Mouse (Mus musculus): ENCODE measurements around the gene Slc25a25. TPM values are rescaled to one million over a fixed set of nuclear protein-coding genes. Genes with fewer than 3 reads are reported as not detected.

The Slc25a25 gene
- 34.7 to 41.9 TPM (median 39.7 TPM) in 4 replicates for total RNA-seq (2023; ENCODE audit: inconsistent age)

GRCm38 (mm10) chr2:32450881-32451844, at the start of gene Slc25a25:
Gene Slc25a25, minus strand, starts transcription at chr2:32451445.

GRCm38 (mm10) chr2:32449761-32450754, 1.2 kb downstream of the Slc25a25 start, which contains the start of gene Naif1:
Gene Naif1, plus strand, starts transcription at chr2:32450457.

GRCm38 (mm10) chr2:32395484-32395945, 55.7 kb downstream of the Slc25a25 start, which contains the start of gene Ptges2:
Gene Ptges2, plus strand, starts transcription at chr2:32395896.

DNA sequence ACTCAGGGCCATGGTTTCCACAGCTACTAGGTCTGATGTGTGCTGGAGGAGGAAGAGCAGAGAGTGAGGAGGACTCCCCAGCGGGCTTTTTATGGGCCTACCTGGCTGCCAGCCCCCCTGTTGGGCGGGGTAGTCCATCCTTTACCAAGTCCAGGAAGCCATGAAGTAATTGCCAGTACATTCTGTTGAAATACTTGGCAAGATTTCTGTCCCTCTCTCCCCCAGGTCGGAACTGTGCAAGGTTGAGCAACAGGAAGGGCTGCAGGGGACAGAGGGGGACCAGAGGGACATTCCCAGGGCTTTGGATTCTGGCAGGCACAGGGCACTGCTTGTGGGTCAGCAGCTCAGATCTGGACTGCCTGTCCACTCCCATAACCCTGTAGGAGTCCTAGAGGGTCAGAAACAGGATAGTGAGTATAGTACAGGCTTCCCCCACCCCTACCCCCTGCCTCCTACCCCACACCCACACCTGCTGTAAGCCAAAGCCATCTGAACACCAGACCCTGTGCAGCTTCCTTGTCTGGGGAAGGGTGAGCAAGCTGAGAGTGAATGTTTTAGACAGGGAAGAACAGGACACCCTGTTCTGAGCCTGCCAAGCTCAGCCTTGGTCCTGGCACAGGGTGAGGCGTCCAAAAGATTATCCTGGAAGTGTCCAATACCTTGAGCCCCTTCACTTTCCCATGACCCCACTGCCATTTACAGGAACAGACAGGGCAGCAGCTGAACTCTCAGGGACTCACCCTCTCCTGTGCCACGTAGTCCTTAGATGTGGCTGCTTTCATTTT, 63.3 kb downstream of the Slc25a25 start, which contains the start of gene Lcn2:
TSS of gene Lcn2 (minus strand) at position 547 of the 785 bp plus-strand sequence.

DNA sequence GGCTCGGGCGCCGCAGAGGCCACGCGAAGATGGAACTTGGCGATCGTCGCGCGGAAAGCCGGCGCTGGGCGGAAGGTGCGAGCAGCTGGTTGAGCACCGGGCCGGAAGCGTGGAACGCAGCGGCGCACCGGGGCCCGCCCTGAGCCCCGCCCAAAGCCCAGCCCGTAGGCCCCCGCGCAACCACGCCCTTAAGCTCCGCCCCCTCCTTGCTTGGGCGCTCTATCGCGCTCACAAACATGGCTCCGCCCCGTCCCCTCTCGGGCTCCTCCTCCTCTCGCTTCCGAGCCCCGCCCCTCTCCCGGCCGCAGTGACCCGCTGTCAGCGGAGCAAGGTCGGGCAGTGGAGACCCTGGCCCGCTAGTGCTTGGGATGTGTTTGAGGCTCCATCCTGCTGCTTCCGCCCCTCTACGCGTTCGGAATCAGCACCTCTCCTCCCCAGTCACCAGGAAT, 69.4 kb downstream of the Slc25a25 start, which contains the start of gene 1110008P14Rik:
TSS of gene 1110008P14Rik (minus strand) at position 164 of the 449 bp plus-strand sequence.

Other genes with a start within 250 kb of the Slc25a25 start
- 17.6 to 21.2 TPM (median 19.9 TPM) in 4 replicates for gene Pomt1, start 214.9 kb downstream of the Slc25a25 start, total RNA-seq (2023; ENCODE audit: inconsistent age)
- 109 to 127 TPM (median 120 TPM) in 4 replicates for gene Uck1, start 191.3 kb downstream of the Slc25a25 start, total RNA-seq (2023; ENCODE audit: inconsistent age)
- gene Golga2, start 164.1 kb downstream of the Slc25a25 start, total RNA-seq (2023; ENCODE audit: inconsistent age), result 56.2 to 71.6 TPM (median 64.4 TPM) in 4 replicates
- 88.2 to 99.8 TPM (median 91.9 TPM) in 4 replicates for gene Swi5, start 163.4 kb downstream of the Slc25a25 start, total RNA-seq (2023; ENCODE audit: inconsistent age)
- gene Ciz1, start 99.1 kb downstream of the Slc25a25 start, total RNA-seq (2023; ENCODE audit: inconsistent age), result 126 to 147 TPM (median 133 TPM) in 4 replicates
- not detected in 4 replicates for gene Dnm1, start 98.1 kb downstream of the Slc25a25 start, total RNA-seq (2023; ENCODE audit: inconsistent age)
- gene 1110008P14Rik, start 69.5 kb downstream of the Slc25a25 start, total RNA-seq (2023; ENCODE audit: inconsistent age), result 46.4 to 54.8 TPM (median 49.3 TPM) in 4 replicates
- 0.93 to 1.2 TPM (median 1.0 TPM) in 3 of 4 replicates, not detected in the other for gene Lcn2, start 63.2 kb downstream of the Slc25a25 start, total RNA-seq (2023; ENCODE audit: inconsistent age)
- gene Ptges2, start 55.5 kb downstream of the Slc25a25 start, total RNA-seq (2023; ENCODE audit: inconsistent age), result 5.7 to 12.4 TPM (median 10.7 TPM) in 4 replicates
- gene Naif1, start 988 bp downstream of the Slc25a25 start, total RNA-seq (2023; ENCODE audit: inconsistent age), result 4.0 to 5.6 TPM (median 4.4 TPM) in 4 replicates
- 61.5 to 65.8 TPM (median 63.9 TPM) in 4 replicates for gene Fam102a, start 83.9 kb upstream of the Slc25a25 start, total RNA-seq (2023; ENCODE audit: inconsistent age)
- gene Dpm2, start 119.4 kb upstream of the Slc25a25 start, total RNA-seq (2023; ENCODE audit: inconsistent age), result 66.0 to 73.0 TPM (median 69.5 TPM) in 4 replicates
- 0.64 to 0.84 TPM (median 0.79 TPM) in 4 replicates for gene Pip5kl1, start 123.4 kb upstream of the Slc25a25 start, total RNA-seq (2023; ENCODE audit: inconsistent age)
- gene 9430097D07Rik, start 124.2 kb upstream of the Slc25a25 start, total RNA-seq (2023; ENCODE audit: inconsistent age), result not detected in 4 replicates
- gene St6galnac4, start 135.7 kb upstream of the Slc25a25 start, total RNA-seq (2023; ENCODE audit: inconsistent age), result 60.4 to 66.2 TPM (median 64.5 TPM) in 4 replicates
- 7.2 to 13.8 TPM (median 9.2 TPM) in 4 replicates for gene St6galnac6, start 148.3 kb upstream of the Slc25a25 start, total RNA-seq (2023; ENCODE audit: inconsistent age)
- 0.26 to 1.2 TPM (median 0.62 TPM) in 4 replicates for gene Ak1, start 170.3 kb upstream of the Slc25a25 start, total RNA-seq (2023; ENCODE audit: inconsistent age)
- 0.45 to 0.99 TPM (median 0.67 TPM) in 4 replicates for gene Eng, start 195.2 kb upstream of the Slc25a25 start, total RNA-seq (2023; ENCODE audit: inconsistent age)

Measured in B cell, adult (primary cell).